Mouse (Mus musculus) gastrocnemius, adult 2 months (tissue): Measurements from ENCODE around the gene Gbp6. TPM values are rescaled to one million over a fixed set of nuclear protein-coding genes. Genes with fewer than 3 reads are reported as not detected.
A peak's percentile ranks its signal among the peaks of the same experiment; 100 is the strongest.
"Not testable (repeated sequence)": the region's sequence is repeated elsewhere in the genome, so short reads cannot be mapped to it uniquely, and the experiment has no call there.

ENCODE experiments used
- DNase-seq: peaks from one replicate; pipeline ENCODE4 v3.0.0; 2022
- H3K27ac ChIP-seq: fragments of 200-600 bp; 2 replicates; pipeline ENCODE4 v1.8.1; 2022; ENCODE audit warnings: mild to moderate bottlenecking
- H3K4me3 ChIP-seq: fragments of 200-600 bp; 2 replicates; pipeline ENCODE4 v1.8.1; 2022; ENCODE audit warnings: mild to moderate bottlenecking, moderate library complexity
- CTCF ChIP-seq: fragments of 200-600 bp; IDR thresholded peaks from 2 replicates; pipeline ENCODE4 v1.8.1; 2022; ENCODE audit warnings: antibody characterized with exemption, mild to moderate bottlenecking, moderate library complexity
- intact Hi-C: fragments of 180-260 bp; cut with DNase I; formaldehyde crosslinking; loops from one replicate; pipeline ENCODE4 v1.15.1; 2025
- total RNA-seq, 2 experiments: library from RNA; stranded (reverse); gene quantifications; 2 replicates each; pipeline ENCODE4 v1.2.3; 2021

The Gbp6 gene
- total RNA-seq, 2 experiments from 2014 or later, result 3.8 to 4.1 TPM

DNA sequence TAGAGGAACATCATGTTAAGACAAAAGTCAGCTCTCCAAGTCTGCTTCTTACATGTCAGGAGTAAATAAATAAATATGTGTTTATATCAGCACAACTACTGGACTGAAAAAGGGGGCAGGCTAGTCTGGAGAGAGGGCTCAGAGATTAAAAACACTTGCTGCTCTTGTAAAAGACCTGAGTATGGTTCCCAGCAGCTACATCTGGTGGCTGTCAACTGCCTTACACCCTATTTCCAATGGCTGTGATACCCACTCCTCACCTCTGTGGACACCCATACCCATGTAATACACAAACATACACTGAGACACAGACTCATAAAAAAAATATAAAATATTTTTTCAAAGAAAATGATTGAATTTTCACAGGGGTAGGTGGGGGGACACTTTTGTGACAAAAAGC is 41.0 kb downstream of the Gbp6 start:
- no peak; the same call in 1 of the 2 replicates for TF ChIP-seq CTCF
- no peak overlapping the region for H3K27ac ChIP-seq
- intact Hi-C loops, result no loop called here
- DNase-seq, result no peak
- H3K4me3 ChIP-seq, result no peak overlapping the region

DNA sequence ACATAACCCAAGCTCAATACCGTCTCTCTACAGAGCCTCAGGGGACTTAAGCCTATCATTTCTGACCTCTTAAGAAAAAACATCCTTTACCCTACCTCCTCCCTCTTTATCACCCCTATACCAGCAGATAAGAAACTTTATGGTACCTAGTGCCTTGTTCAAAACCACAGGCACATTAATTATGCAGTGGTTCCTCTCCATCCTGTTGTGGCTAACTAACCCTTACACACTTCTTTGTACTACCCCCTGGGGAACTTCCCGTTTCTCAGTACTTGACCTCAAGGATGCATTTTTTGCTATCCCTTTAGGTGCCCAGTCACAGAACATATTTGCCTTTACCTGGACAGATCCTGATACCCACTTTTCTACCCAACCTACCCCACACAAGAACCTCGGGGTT is 48.8 kb downstream of the Gbp6 start:
- intact Hi-C loops, H3K27ac ChIP-seq, H3K4me3 ChIP-seq, DNase-seq: not testable (repeated sequence)

DNA sequence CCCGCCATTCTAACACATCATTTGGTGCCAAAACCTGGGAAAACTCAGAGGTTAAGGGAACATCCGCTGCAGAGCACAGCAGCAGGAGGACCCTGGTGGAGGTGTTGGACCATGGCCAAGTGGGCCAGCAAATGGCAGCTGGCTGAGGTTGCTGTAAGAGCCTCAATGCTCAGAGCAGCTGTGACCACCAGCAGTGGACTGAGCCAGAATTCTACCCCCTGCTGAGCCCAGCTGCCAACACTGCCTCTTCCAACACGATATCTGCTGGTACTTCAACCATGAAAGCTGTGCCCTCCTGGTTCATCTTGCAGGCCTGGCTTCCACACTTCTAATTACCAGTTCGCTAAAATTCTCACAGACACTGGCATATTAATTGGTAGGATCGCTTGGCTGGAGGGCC is 52.5 kb downstream of the Gbp6 start:
- H3K27ac ChIP-seq, DNase-seq, intact Hi-C loops, H3K4me3 ChIP-seq: not testable (repeated sequence)

DNA sequence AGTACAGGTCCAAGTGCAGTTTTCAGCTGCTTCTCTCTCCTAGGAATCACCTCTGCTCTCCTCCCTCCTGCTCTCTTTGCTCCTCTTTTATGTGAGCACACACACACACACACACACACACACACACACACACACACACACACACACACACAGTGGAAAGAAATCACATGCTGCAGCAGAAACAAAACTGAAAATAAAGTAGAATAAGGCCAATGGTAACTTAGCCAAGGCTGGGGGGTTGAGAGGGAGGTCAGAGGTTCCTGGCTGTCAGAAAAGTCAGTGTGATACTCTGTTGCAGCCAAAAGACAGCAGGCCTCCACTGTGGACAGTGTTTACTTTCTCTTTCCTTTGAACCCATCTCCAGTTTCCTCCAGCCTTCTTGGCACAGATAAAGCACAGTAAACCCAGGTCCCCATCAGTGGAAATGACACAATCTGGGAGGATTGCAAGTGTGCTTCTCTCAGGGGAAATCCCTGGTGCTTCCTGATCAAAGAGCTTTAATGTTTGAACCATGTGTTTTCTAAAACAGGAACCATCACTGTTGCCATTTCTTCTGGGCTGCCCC is 53.9 kb downstream of the Gbp6 start, which contains the start of gene Gbp10:
Gene Gbp10, minus strand, starts transcription at position 51 of the 565 bp plus-strand sequence.
- H3K27ac ChIP-seq, H3K4me3 ChIP-seq, intact Hi-C loops: not testable (repeated sequence)
- peak; percentile 17 for DNase-seq

DNA sequence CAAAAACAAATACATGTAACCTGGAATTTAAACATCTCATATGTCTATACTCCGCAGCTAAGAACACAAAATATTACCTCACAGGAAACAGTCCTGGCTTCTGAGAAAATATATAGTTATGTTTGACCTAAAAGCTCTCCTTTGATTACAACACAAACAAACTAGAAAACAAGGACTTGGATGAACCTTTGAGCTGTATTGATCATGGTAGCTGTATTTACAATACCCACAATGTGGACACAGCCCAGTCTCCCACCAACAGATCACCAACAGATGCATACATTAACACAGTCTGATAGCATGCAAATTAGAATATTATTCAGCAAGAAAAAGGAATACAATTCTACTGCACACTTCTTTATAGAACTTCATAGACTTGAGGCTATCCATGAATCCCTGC is 55.1 kb downstream of the Gbp6 start:
- H3K4me3 ChIP-seq, DNase-seq, intact Hi-C loops, H3K27ac ChIP-seq: not testable (repeated sequence)

DNA sequence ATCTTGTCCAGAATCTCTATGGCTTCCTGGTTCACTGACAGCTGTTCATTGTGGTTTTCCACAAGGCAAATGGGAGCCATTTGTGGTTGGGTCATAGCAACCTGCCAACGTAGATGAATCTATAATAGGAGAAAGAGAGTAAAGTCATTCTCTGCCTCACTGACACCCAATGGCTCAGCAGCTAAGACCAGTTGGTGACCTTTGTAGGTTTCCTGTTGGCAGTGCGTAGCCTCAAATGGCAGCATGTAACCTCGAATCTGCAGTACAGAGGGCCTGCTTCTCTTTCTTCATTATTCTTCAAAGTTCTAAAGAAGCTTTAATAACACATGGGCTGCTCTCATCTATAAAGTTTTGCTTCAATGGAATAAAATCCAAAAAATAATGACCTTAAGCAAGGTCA is 57.5 kb downstream of the Gbp6 start:
- DNase-seq, intact Hi-C loops, H3K27ac ChIP-seq, H3K4me3 ChIP-seq: not testable (repeated sequence)

Other genes starting within 250 kb of the Gbp6 start
- 1 to 10 TPM; 2.4 to 2.8 TPM for gene Gbp9, start 154.2 kb downstream of the Gbp6 start, total RNA-seq
- gene Gbp8, start 154.2 kb downstream of the Gbp6 start, total RNA-seq, result not detected
- 1 to 10 TPM; 1.2 to 2.7 TPM for gene Gbp4, start 154.1 kb downstream of the Gbp6 start, total RNA-seq
- gene Gbp10, start 54.2 kb downstream of the Gbp6 start, total RNA-seq, result 1 to 10 TPM in 1 of 2 experiments, under 1 TPM in 1; 0.84 to 1.8 TPM
- gene Gm43302, start within 50 bp of the Gbp6 start, total RNA-seq, result under 1 TPM; 0.08 to 0.89 TPM
- 1 to 10 TPM; 1.4 to 2.1 TPM for gene Lrrc8b, start 122.1 kb upstream of the Gbp6 start, total RNA-seq
- gene Lrrc8c, start 225.7 kb upstream of the Gbp6 start, total RNA-seq, result 10 to 100 TPM in 1 of 2 experiments, 1 to 10 TPM in 1; 8.1 to 17.0 TPM